Mouse (Mus musculus) hindbrain, embryonic 16.5 days (tissue): ENCODE measurements around the gene Snd1. TPM values are rescaled to one million over a fixed set of nuclear protein-coding genes. Genes with fewer than 3 reads are reported as not detected.

Experiments
- ATAC-seq: fragments of 200-750 bp; cut with Nextera tagmentation; 2 replicates; pipeline ENCODE4 v1.8.0; 2017; ENCODE audit warnings: moderate TSS enrichment, moderate library complexity
- H3K27ac ChIP-seq: fragments of 300-500 bp; sonication (generic); 2 replicates; pipeline ENCODE4 v1.5.1; 2014; ENCODE audit warnings: low read depth, mild to moderate bottlenecking, control low read depth, low read length, moderate library complexity
- H3K27me3 ChIP-seq: fragments of 300-500 bp; sonication (generic); replicated peaks from 2 replicates; pipeline ENCODE4 v1.6.1; 2014; ENCODE audit warnings: low read length; ENCODE audit not compliant: control insufficient read depth, insufficient read depth
- H3K36me3 ChIP-seq: fragments of 300-500 bp; sonication (generic); 2 replicates; pipeline ENCODE4 v1.6.1; 2014; ENCODE audit warnings: mild to moderate bottlenecking, low read length, moderate library complexity, mixed read lengths; ENCODE audit not compliant: control insufficient read depth, insufficient read depth
- H3K4me1 ChIP-seq: fragments of 300-500 bp; sonication (generic); 2 replicates; pipeline ENCODE4 v1.6.1; 2014; ENCODE audit warnings: low read depth, low read length; ENCODE audit not compliant: control insufficient read depth, insufficient read depth
- H3K4me2 ChIP-seq: fragments of 300-500 bp; sonication (generic); 2 replicates; pipeline ENCODE4 v1.6.1; 2014; ENCODE audit warnings: mild to moderate bottlenecking, low read length, control low read depth, moderate library complexity
- H3K4me3 ChIP-seq: fragments of 300-500 bp; sonication (generic); 2 replicates; pipeline ENCODE4 v1.5.1; 2014; ENCODE audit warnings: mild to moderate bottlenecking, low read length, control low read depth, moderate library complexity
- H3K9ac ChIP-seq: fragments of 300-500 bp; sonication (generic); 2 replicates; pipeline ENCODE4 v1.6.1; 2014; ENCODE audit warnings: low read depth, mild to moderate bottlenecking, control low read depth, low read length, moderate library complexity
- H3K9me3 ChIP-seq: fragments of 300-500 bp; sonication (generic); 2 replicates; pipeline ENCODE4 v1.6.1; 2014; ENCODE audit warnings: mild to moderate bottlenecking, low read length, moderate library complexity; ENCODE audit not compliant: control insufficient read depth
- WGBS: fragments of 180-500 bp; shearing (Covaris S2); extraction: QIAGEN DNeasy Blood & Tissue Kit; methylation state at CpG from one replicate; pipeline ENCODE4 v1.1.7; 2014; 5-methylcytosine and 5-hydroxymethylcytosine counted together
- polyA plus RNA-seq: library from polyadenylated mRNA; unstranded; fragments of >200 nt; fragmentation: Nextera tagmentation; extraction: Ambion mirVana; gene quantifications from 2 replicates; pipeline ENCODE4 v1.2.1, GENCODE M21; 2015

Snd1 gene
- polyA plus RNA-seq, 1 experiment from 2014 or later, result 69.7 TPM

- 77% methylated on average over 5 of the region's 5 CpGs for WGBS
- no peak overlapping the region for H3K9ac ChIP-seq
- no peak overlapping the region for H3K4me3 ChIP-seq
- H3K9me3 ChIP-seq, result no peaks in the 10 kb centered on the region
- peaks cover 18% of the 10 kb centered on the region for H3K4me1 ChIP-seq
- no peak overlapping the region for H3K4me2 ChIP-seq
- no peaks in the 10 kb centered on the region for H3K27me3 ChIP-seq
- no peak overlapping the region for H3K27ac ChIP-seq
- ATAC-seq, result no peak
- no peaks in the 10 kb centered on the region for H3K36me3 ChIP-seq
Observed at GRCm38 (mm10) chr6:28747025-28747424, 272.1 kb downstream of the Snd1 start.

GRCm38 (mm10) chr6:28747931-28748670, 273.2 kb downstream of the Snd1 start:
- Histone ChIP-seq H3K4me3 (no peak overlapping the region), H3K36me3 (no peaks in the 10 kb centered on the region), H3K4me1 (peaks cover 18% of the 10 kb centered on the region), H3K27me3 (no peaks in the 10 kb centered on the region), H3K9me3 (no peaks in the 10 kb centered on the region), H3K4me2 (no peak overlapping the region), H3K27ac (peak overlapping the region; percentile 51; the same call in 1 of the 2 replicates), H3K9ac (no peak overlapping the region)
- peak; percentile 68 for ATAC-seq
- WGBS, result 56% methylated on average over 14 of the region's 14 CpGs

- Histone ChIP-seq H3K4me3 (no peak overlapping the region), H3K27me3 (no peaks in the 10 kb centered on the region), H3K27ac (no peak overlapping the region), H3K4me1 (peaks cover 11% of the 10 kb centered on the region), H3K36me3 (no peaks in the 10 kb centered on the region), H3K9me3 (no peaks in the 10 kb centered on the region), H3K4me2 (no peak overlapping the region), H3K9ac (no peak overlapping the region)
- WGBS, result 66% methylated on average over 3 of the region's 3 CpGs
- no peak for ATAC-seq
Observed at GRCm38 (mm10) chr6:28749224-28749623, 274.3 kb downstream of the Snd1 start.

- Histone ChIP-seq H3K27ac (no peak overlapping the region), H3K4me2 (no peak overlapping the region), H3K4me1 (peaks cover 11% of the 10 kb centered on the region), H3K4me3 (no peak overlapping the region), H3K9ac (no peak overlapping the region), H3K9me3 (no peaks in the 10 kb centered on the region), H3K27me3 (no peaks in the 10 kb centered on the region), H3K36me3 (no peaks in the 10 kb centered on the region)
- 57% methylated on average over 3 of the region's 3 CpGs for WGBS
- ATAC-seq, result no peak
Observed at GRCm38 (mm10) chr6:28751186-28751585, 276.2 kb downstream of the Snd1 start.

GRCm38 (mm10) chr6:28753217-28753616, 278.3 kb downstream of the Snd1 start:
- H3K4me3 ChIP-seq, result no peak overlapping the region
- H3K4me2 ChIP-seq, result no peak overlapping the region
- H3K27me3 ChIP-seq, result no peaks in the 10 kb centered on the region
- H3K27ac ChIP-seq, result peak overlapping the region; percentile 30; the same call in 1 of the 2 replicates
- H3K4me1 ChIP-seq, result peaks cover 17% of the 10 kb centered on the region
- H3K9me3 ChIP-seq, result no peaks in the 10 kb centered on the region
- ATAC-seq, result no peak
- WGBS, result 88% methylated on average over 5 of the region's 5 CpGs
- no peak overlapping the region for H3K9ac ChIP-seq
- H3K36me3 ChIP-seq, result no peaks in the 10 kb centered on the region

DNA sequence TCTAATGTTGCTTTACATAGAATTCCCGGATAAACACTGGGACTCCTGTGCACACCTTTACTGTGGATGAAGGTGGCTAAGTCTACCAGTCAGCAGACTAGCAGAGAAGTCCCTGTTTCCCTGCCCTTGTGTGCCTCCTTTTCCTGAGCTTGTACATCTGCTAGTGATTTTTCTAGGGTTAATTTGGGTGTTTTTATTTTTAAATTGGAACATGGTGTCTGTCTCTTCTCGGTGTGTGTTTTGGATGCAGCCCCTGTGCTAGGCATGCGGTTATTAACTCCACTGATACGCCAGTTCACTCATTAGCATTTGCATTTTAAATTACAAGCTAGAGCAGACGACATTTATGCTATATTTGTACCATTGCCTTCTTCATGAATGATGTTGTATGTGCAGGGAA, 278.7 kb downstream of the Snd1 start:
- Histone ChIP-seq H3K4me3 (no peak overlapping the region), H3K4me1 (peaks cover 12% of the 10 kb centered on the region), H3K27ac (peak overlapping the region; percentile 30; the same call in 1 of the 2 replicates), H3K9me3 (no peaks in the 10 kb centered on the region), H3K4me2 (no peak overlapping the region), H3K36me3 (no peaks in the 10 kb centered on the region), H3K27me3 (no peaks in the 10 kb centered on the region), H3K9ac (no peak overlapping the region)
- no peak for ATAC-seq
- WGBS, result 53% methylated on average over 5 of the region's 5 CpGs

- no peak overlapping the region for H3K27ac ChIP-seq
Observed at GRCm38 (mm10) chr6:28754127-28754898, 279.4 kb downstream of the Snd1 start.

DNA sequence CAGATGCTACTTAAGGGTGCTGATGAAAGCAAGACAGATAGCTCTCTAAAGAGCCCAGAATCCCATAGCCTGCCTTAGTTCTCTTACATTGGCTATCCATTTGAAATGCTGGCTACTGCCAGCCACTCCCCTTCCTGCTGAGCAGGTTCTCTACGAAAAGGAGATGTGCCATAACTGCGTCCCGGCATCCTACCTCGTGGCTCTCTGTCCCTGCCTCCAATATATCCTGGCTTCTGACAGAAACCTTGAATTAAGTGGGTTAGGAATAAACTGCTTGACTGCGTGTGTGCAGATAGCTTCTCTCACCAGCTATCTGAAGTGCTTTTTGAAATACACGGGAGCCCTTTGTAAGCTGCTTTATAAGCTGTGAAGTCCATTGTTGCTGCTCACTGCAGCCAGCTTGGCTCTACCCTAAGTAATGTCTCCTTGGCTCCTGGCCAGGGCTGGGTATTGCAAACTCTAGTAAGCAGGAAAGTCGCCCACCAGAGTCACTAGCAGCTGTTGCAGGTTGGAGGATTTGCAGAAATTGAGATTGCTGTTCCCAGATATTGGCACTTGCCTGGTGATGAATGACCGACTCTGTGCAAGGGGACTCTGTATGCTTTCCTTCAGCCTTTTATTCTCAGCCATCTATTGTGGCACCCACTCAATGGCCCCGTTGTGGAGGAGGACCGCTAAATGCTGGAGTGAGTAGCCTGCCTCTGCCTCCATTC, 281.5 kb downstream of the Snd1 start:
- Histone ChIP-seq H3K27me3 (no peaks in the 10 kb centered on the region), H3K36me3 (no peaks in the 10 kb centered on the region), H3K4me2 (no peak overlapping the region), H3K27ac (peak overlapping the region; percentile 60; the same call in 1 of the 2 replicates), H3K4me3 (no peak overlapping the region), H3K9me3 (no peaks in the 10 kb centered on the region), H3K4me1 (peaks cover 10% of the 10 kb centered on the region), H3K9ac (no peak overlapping the region)
- WGBS, result 26% methylated on average over 10 of the region's 10 CpGs
- peak; percentile 87 for ATAC-seq

More at GRCm38 (mm10) chr6:28754127-28754898, 279.4 kb downstream of the Snd1 start:
- Histone ChIP-seq H3K4me1 (peaks cover 10% of the 10 kb centered on the region), H3K27me3 (no peaks in the 10 kb centered on the region), H3K9ac (no peak overlapping the region), H3K36me3 (no peaks in the 10 kb centered on the region), H3K4me2 (no peak overlapping the region), H3K4me3 (no peak overlapping the region), H3K9me3 (no peaks in the 10 kb centered on the region)
- 86% methylated on average over 6 of the region's 6 CpGs for WGBS
- no peak for ATAC-seq

GRCm38 (mm10) chr6:28758293-28758692, 283.4 kb downstream of the Snd1 start:
- Histone ChIP-seq H3K4me2 (no peak overlapping the region), H3K4me1 (peaks cover 14% of the 10 kb centered on the region), H3K4me3 (no peak overlapping the region), H3K27ac (no peak overlapping the region), H3K36me3 (no peaks in the 10 kb centered on the region), H3K9ac (no peak overlapping the region), H3K9me3 (no peaks in the 10 kb centered on the region), H3K27me3 (no peaks in the 10 kb centered on the region)
- WGBS, result 86% methylated on average over 4 of the region's 4 CpGs
- ATAC-seq, result no peak
